Mouse (Mus musculus) megakaryocyte-erythroid progenitor cell, adult 5-6 weeks (primary cell): ENCODE data around the gene BC028528. TPM values are rescaled to one million over a fixed set of nuclear protein-coding genes. Genes with fewer than 3 reads are reported as not detected.
"Not testable (repeated sequence)": the region's sequence is repeated elsewhere in the genome, so short reads cannot be mapped to it uniquely, and the experiment has no call there.

ENCODE experiments used
- ATAC-seq: replicated peaks from 2 replicates; pipeline ENCODE4 v1.8.0; 2016; ENCODE audit warnings: mild to moderate bottlenecking, inconsistent platforms; ENCODE audit not compliant: severe bottlenecking, poor library complexity, low FRiP score, low TSS enrichment
- total RNA-seq, 2 experiments: library from RNA; stranded (forward) in 1 of 2; stranded (reverse) in 1 of 2; fragments of 200-1000, 215-1000 nt in 1 of 2; fragments of >200 nt in 1 of 2; fragmentation: Nextera tagmentation in 1 of 2; gene quantifications; 2 replicates each; pipeline ENCODE4 v1.2.3; 2014 to 2017

Gene BC028528
- total RNA-seq (2014; fragmentation: Nextera tagmentation) (2.1 and 2.3 TPM in 2 replicates), total RNA-seq (2017) (2.3 and 14.6 TPM in 2 replicates)

GRCm38 (mm10) chr3:95891211-95892065 is at the start of gene BC028528:
Gene BC028528, minus strand, starts transcription at chr3:95892005.
- no peak for ATAC-seq

GRCm38 (mm10) chr3:95938835-95939234 is 47.0 kb upstream of the BC028528 start:
- 0 out of 2 replicates have a peak, but pooled peaks have one; percentile 54 for ATAC-seq

GRCm38 (mm10) chr3:95938217-95938616 is 46.4 kb upstream of the BC028528 start:
- ATAC-seq = no peak

DNA sequence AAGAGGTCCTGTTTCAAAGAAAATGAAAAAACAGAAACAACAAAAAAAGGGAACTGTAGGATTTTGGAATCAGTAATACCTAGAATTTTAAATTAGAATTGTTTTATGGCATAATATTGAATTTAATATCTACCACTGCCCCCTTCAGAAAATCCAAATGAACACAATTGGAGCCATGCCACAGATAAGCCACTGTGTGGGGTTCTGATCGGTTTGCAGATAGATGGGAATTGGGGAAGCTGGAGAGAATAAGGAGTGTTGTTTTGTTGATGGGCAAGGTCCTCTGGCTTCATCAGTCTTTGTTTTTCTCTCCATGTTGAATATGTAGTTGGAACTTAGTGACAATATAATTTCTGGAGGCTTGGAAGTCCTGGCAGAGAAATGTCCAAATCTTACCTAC is 42.6 kb upstream of the BC028528 start:
- no peak for ATAC-seq

DNA sequence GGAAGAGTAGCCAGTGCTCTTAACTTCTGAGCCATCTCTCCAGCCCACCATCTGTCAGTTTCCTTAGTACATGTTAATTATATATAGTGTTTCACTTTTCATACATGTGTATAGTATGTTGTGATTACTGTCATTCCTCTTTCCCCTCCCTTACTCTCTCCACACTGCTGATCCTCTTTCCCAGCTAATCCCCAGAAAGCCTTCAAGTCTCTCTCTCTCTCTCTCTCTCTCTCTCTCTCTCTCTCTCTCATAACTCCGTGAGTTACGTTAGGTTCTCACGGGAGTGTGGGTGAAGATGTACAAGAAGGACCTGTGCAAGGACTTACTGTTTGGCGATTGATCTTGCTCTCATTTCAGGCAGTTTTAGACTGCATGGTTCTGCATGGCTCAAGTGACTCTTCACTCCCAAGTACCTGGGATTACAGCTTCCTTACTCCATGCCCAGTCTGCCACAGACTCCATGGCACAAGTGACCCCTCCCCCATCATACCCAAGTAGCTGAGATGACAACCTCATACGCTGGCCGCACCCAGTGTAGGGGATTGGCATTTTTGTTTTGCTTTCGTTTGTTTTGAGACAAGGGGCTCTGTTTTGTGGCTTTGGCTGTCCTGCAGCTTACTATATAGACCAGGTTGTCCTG is 41.4 kb upstream of the BC028528 start:
- no peak for ATAC-seq

- no peak for ATAC-seq
Measured at GRCm38 (mm10) chr3:95932566-95932965, 40.8 kb upstream of the BC028528 start.

DNA sequence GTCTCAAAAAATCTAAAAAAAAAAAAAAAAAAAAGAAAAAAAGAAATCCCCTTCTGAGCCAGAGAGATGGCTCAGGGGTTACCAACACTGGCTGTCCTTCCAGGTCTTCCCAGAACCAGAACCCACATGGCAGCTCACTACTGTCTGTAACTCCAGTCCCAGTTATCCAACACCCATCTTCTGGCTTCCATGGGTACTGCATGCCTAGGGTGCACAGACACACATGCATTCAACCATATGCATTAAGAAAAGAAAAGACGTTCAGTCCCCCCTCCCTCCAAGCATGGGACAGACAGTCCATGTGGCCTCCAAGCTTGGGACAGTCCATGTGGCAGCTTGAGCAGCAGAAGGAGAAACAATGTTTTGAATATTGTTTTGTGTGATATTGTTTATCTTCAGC is 40.4 kb upstream of the BC028528 start:
- ATAC-seq = no peak

DNA sequence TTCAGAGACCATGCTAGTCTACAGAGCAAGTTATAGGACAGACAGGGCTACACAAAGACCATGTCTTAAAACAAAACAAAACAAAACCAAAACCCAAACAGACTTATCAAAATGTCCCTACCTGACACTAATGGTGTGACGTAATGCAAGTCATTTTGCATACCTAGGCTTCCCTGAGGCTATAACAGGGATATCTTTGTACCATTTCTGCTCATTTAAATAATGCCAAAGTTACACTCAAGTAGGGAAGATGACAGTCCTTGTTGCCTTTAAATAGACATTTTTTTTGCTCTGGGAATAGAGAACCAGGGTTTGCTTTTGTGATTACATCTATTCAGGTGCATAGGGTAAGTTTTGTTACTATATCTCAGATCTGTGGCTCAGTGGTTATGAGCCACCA is 39.7 kb upstream of the BC028528 start:
- ATAC-seq = no peak

DNA sequence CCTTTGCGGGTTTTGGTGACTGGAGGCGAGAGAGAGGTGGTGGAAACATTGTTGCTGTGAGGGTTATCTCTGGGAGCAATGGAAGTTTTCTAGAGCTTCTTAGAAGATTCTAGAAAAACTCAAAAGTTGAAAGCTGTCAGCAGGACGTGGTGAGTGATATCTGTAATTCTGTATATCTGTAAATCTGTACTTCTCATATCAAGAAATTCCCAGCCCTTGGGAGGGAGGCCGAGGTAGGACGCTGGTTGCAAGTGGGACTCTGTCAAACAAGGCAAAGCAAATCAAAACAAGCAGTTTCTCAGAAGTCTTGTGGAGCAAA is 38.6 kb upstream of the BC028528 start:
- no peak for ATAC-seq

GRCm38 (mm10) chr3:95929581-95930470 is 38.0 kb upstream of the BC028528 start:
- peak; percentile 22 for ATAC-seq

GRCm38 (mm10) chr3:95928658-95929503 is 37.1 kb upstream of the BC028528 start, which contains the start of gene Anp32e:
Gene Anp32e, plus strand, starts transcription at chr3:95929246.
- ATAC-seq = peak; percentile 95

GRCm38 (mm10) chr3:95928261-95928657 is 36.5 kb upstream of the BC028528 start:
- ATAC-seq = no peak

GRCm38 (mm10) chr3:95925087-95925486 is 33.3 kb upstream of the BC028528 start:
- ATAC-seq = no peak

- ATAC-seq = no peak
Measured at GRCm38 (mm10) chr3:95924185-95924584, 32.4 kb upstream of the BC028528 start.

- not testable (repeated sequence) for ATAC-seq
Measured at GRCm38 (mm10) chr3:95923429-95923828, 31.6 kb upstream of the BC028528 start.

DNA sequence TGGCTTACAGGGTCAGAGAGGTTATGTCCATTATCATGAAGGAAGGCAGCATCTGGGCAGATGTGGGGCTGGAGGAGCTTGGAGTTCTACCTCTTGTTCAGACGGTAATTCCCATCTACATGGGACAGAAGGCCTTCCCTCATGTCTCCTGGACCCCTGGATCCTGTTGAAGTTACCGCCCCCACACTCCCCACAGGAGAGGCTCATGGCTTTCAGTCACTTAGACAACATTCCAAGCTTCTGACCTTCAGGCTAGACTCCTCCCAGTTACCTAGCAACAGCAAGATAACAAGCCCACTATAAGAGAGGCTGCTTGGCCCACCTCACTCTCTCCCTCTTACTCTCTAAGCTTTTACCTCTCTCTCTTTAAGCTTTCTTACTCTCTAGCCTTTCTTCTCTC is 28.7 kb upstream of the BC028528 start:
- ATAC-seq = not testable (repeated sequence)

DNA sequence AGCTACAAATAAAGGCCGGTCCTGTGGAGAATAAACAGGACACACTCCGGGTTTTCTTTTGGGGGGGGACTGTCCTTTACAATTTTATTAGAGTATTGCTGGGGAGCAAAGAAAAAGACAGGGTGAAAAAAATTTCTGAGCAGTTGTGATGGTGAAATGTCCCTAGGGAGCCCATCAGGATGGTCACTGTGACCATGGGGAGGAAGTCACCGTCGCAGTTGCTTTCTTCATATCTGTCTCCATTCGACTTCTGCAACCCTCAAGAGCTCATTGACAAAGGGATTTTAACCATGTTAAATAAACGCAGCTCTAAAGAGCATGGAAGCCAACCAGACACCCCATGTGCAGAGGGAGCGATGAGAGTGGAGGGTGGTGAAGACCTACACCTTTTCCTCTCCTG is 25.0 kb upstream of the BC028528 start:
- ATAC-seq = no peak

GRCm38 (mm10) chr3:95914706-95915105 is 22.9 kb upstream of the BC028528 start:
- peak; percentile 41; the same call in 1 of the 2 replicates for ATAC-seq

DNA sequence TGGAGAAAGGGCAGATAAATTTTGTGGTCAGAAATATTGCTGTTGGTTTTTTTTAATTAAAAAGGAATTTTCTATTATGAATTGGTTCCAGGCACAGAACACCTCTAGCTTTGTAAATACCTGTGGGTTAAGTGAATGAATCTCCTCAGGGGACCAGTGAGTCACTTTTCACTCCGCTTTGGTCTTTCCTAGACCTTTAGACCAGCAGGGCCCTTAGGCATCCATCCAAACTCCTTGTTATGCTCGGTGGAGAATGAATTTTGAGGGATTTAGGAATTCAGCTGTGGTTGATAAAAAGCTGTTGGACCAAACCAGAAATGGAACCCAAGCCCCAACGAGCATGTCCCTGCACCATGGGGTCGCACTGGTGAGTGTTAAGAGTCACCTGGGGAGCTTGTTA is 15.8 kb upstream of the BC028528 start:
- no peak for ATAC-seq
